Mouse (Mus musculus) midbrain, embryonic 12.5 days (tissue): ENCODE results near the gene Ndufaf8. TPM values are rescaled to one million over a fixed set of nuclear protein-coding genes. Genes with fewer than 3 reads are reported as not detected.

Experiments used
- ATAC-seq: fragments of 200-750 bp; cut with Nextera tagmentation; 2 replicates; pipeline ENCODE4 v1.8.0; 2017; ENCODE audit warnings: low read depth, moderate TSS enrichment, moderate library complexity; ENCODE audit not compliant: low FRiP score
- H3K27ac ChIP-seq: fragments of 300-500 bp; sonication (generic); replicated peaks from 2 replicates; pipeline ENCODE4 v1.5.1; 2016; ENCODE audit warnings: mild to moderate bottlenecking
- H3K27me3 ChIP-seq: fragments of 300-500 bp; sonication (generic); 2 replicates; pipeline ENCODE4 v1.6.1; 2016; ENCODE audit warnings: mild to moderate bottlenecking
- H3K36me3 ChIP-seq: fragments of 300-500 bp; sonication (generic); 2 replicates; pipeline ENCODE4 v1.6.1; 2016
- H3K4me1 ChIP-seq: fragments of 300-500 bp; sonication (generic); 2 replicates; pipeline ENCODE4 v1.6.1; 2016
- H3K4me2 ChIP-seq: fragments of 300-500 bp; sonication (generic); replicated peaks from 2 replicates; pipeline ENCODE4 v1.6.1; 2016; ENCODE audit warnings: mild to moderate bottlenecking, moderate library complexity
- H3K4me3 ChIP-seq: fragments of 300-500 bp; sonication (generic); 2 replicates; pipeline ENCODE4 v1.5.1; 2016; ENCODE audit warnings: mild to moderate bottlenecking
- H3K9ac ChIP-seq: fragments of 300-500 bp; sonication (generic); replicated peaks from 2 replicates; pipeline ENCODE4 v1.6.1; 2016; ENCODE audit warnings: mild to moderate bottlenecking, moderate library complexity
- H3K9me3 ChIP-seq: fragments of 300-500 bp; sonication (generic); 2 replicates; pipeline ENCODE4 v1.6.1; 2016; ENCODE audit warnings: mild to moderate bottlenecking
- WGBS: fragments of 180-500 bp; shearing (Covaris S2); methylation state at CpG from one replicate; pipeline ENCODE4 v1.1.7; 2016; 5-methylcytosine and 5-hydroxymethylcytosine counted together
- microRNA-seq: library from miRNA; unstranded; fragments of <30 nt; microRNA quantifications from one replicate; pipeline ENCODE4, GENCODE M21; 2017
- polyA plus RNA-seq: library from polyadenylated mRNA; unstranded; fragments of >200 nt; fragmentation: Nextera tagmentation; extraction: Ambion mirVana; gene quantifications from 2 replicates; pipeline ENCODE4 v1.2.1, GENCODE M21; 2016

Gene Ndufaf8
- polyA plus RNA-seq, 1 experiment from 2014 or later, result 56.8 TPM

GRCm38 (mm10) chr11:120139309-120139731, 40.6 kb downstream of the Ndufaf8 start:
- Histone ChIP-seq H3K9me3 (no peaks in the 10 kb centered on the region), H3K27ac (no peak overlapping the region), H3K9ac (no peak overlapping the region), H3K27me3 (no peaks in the 10 kb centered on the region), H3K36me3 (peaks cover 23% of the 10 kb centered on the region), H3K4me2 (no peak overlapping the region), H3K4me1 (peaks cover 10% of the 10 kb centered on the region; the same call in 1 of the 2 replicates), H3K4me3 (no peak overlapping the region)
- WGBS, result 92% methylated on average over 10 of the region's 10 CpGs
- no peak for ATAC-seq

- 77% methylated on average over 6 of the region's 6 CpGs for WGBS
- Histone ChIP-seq H3K4me1 (peaks cover 10% of the 10 kb centered on the region; the same call in 1 of the 2 replicates), H3K9ac (no peak overlapping the region), H3K27me3 (no peaks in the 10 kb centered on the region), H3K4me3 (no peak overlapping the region), H3K27ac (no peak overlapping the region), H3K36me3 (peaks cover 14% of the 10 kb centered on the region; the same call in 1 of the 2 replicates), H3K9me3 (no peaks in the 10 kb centered on the region), H3K4me2 (no peak overlapping the region)
- ATAC-seq, result no peak
Observed at GRCm38 (mm10) chr11:120140255-120140654, 41.5 kb downstream of the Ndufaf8 start.

- no peak for ATAC-seq
- Histone ChIP-seq H3K9me3 (no peaks in the 10 kb centered on the region), H3K27ac (no peak overlapping the region; the same call in 1 of the 2 replicates), H3K27me3 (no peaks in the 10 kb centered on the region), H3K4me2 (no peak overlapping the region), H3K4me3 (no peak overlapping the region), H3K36me3 (peaks cover 17% of the 10 kb centered on the region; the same call in 1 of the 2 replicates), H3K9ac (0 out of 2 replicates have a peak overlapping the region, but pooled peaks have one; percentile 25), H3K4me1 (peaks cover 2% of the 10 kb centered on the region; the same call in 1 of the 2 replicates)
- 84% methylated on average over 3 of the region's 3 CpGs for WGBS
Observed at GRCm38 (mm10) chr11:120142601-120143051, 43.9 kb downstream of the Ndufaf8 start.

- H3K9me3 ChIP-seq, result no peaks in the 10 kb centered on the region
- no peaks in the 10 kb centered on the region for H3K27me3 ChIP-seq
- no peak overlapping the region for H3K27ac ChIP-seq
- no peak overlapping the region for H3K9ac ChIP-seq
- WGBS, result 80% methylated on average over 13 of the region's 13 CpGs
- ATAC-seq, result no peak
- H3K4me2 ChIP-seq, result no peak overlapping the region
- no peak overlapping the region for H3K4me3 ChIP-seq
- H3K36me3 ChIP-seq, result peaks cover 12% of the 10 kb centered on the region; the same call in 1 of the 2 replicates
- H3K4me1 ChIP-seq, result peaks cover 6% of the 10 kb centered on the region
Observed at GRCm38 (mm10) chr11:120143708-120144497, 45.2 kb downstream of the Ndufaf8 start.

GRCm38 (mm10) chr11:120148201-120148855, 49.6 kb downstream of the Ndufaf8 start:
- H3K36me3 ChIP-seq, result peaks cover 12% of the 10 kb centered on the region; the same call in 1 of the 2 replicates
- 92% methylated on average over 8 of the region's 8 CpGs for WGBS
- peaks cover 25% of the 10 kb centered on the region for H3K4me1 ChIP-seq
- H3K27ac ChIP-seq, result no peak overlapping the region
- no peaks in the 10 kb centered on the region for H3K9me3 ChIP-seq
- H3K9ac ChIP-seq, result no peak overlapping the region
- no peaks in the 10 kb centered on the region for H3K27me3 ChIP-seq
- no peak overlapping the region for H3K4me3 ChIP-seq
- no peak for ATAC-seq
- no peak overlapping the region for H3K4me2 ChIP-seq

GRCm38 (mm10) chr11:120149510-120150200, 50.9 kb downstream of the Ndufaf8 start:
- Histone ChIP-seq H3K27ac (no peak overlapping the region), H3K4me2 (peak overlapping the region; percentile 84), H3K9ac (peak overlapping the region; percentile 73; the same call in 1 of the 2 replicates), H3K9me3 (no peaks in the 10 kb centered on the region), H3K27me3 (no peaks in the 10 kb centered on the region), H3K36me3 (peaks cover 6% of the 10 kb centered on the region; the same call in 1 of the 2 replicates), H3K4me1 (peaks cover 25% of the 10 kb centered on the region), H3K4me3 (peak overlapping the region; percentile 84)
- 52% methylated on average over 6 of the region's 6 CpGs for WGBS
- ATAC-seq, result no peak

Small RNAs within 50 kb of the gene (microRNA-seq; reads per million reads assigned to microRNA genes)
- not detected for gene Gm25948

Other genes with a start within 250 kb of the Ndufaf8 start
- 96.1 and 109 TPM in 2 replicates for gene Chmp6, start 185.5 kb upstream of the Ndufaf8 start, polyA plus RNA-seq
- gene Baiap2, start 156.2 kb upstream of the Ndufaf8 start, polyA plus RNA-seq, result 10.1 and 10.2 TPM in 2 replicates
- 7.7 and 8.8 TPM in 2 replicates for gene Aatk, start 51.8 kb upstream of the Ndufaf8 start, polyA plus RNA-seq
- 52.6 and 54.4 TPM in 2 replicates for gene Cep131, start 12.1 kb upstream of the Ndufaf8 start, polyA plus RNA-seq
- 20.8 and 22.9 TPM in 2 replicates for gene Tepsin, start 197 bp upstream of the Ndufaf8 start, polyA plus RNA-seq
- 105 and 106 TPM in 2 replicates for gene Slc38a10, start 52.4 kb downstream of the Ndufaf8 start, polyA plus RNA-seq
- 25.1 and 26.1 TPM in 2 replicates for gene Bahcc1, start 134.0 kb downstream of the Ndufaf8 start, polyA plus RNA-seq
- 3,175 and 3,231 TPM in 2 replicates for gene Actg1, start 249.6 kb downstream of the Ndufaf8 start, polyA plus RNA-seq